Mouse (Mus musculus) gastrocnemius, adult 8-10 months (tissue): Measurements from ENCODE around the gene Acsl5. TPM values are rescaled to one million over a fixed set of nuclear protein-coding genes. Genes with fewer than 3 reads are reported as not detected.

Experiments
- DNase-seq, 2 experiments: peaks; one replicate each; pipeline ENCODE4 v3.0.0; 2022; ENCODE audit warnings: low spot score in 2 of 2
- total RNA-seq, 4 experiments: library from RNA; stranded (reverse); gene quantifications; 2 replicates each; pipeline ENCODE4 v1.2.4; 2022

The Acsl5 gene
- total RNA-seq, 4 experiments from 2014 or later, result 2.0 to 2.6 (median 2.2) TPM

DNA sequence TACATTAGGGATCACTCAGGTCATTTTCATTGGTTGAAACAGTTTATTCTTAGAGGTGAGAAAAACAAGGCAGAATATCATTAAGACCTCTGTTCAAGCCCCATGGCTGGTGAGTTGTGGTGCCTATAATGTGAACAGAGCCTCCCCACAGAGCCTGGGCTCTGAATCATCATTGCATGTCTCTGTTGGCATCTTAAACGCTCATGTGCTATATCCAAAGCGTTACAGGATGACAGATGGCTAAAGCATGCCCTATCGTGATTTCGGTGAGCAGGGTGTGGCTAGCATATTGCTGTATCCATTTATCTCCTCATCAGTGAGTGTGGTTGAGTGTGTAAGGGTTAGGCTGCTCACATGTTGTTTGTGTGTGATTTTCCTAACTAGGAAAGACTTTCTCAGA lies 75.8 kb downstream of the Acsl5 start:
- no peak for DNase-seq

DNA sequence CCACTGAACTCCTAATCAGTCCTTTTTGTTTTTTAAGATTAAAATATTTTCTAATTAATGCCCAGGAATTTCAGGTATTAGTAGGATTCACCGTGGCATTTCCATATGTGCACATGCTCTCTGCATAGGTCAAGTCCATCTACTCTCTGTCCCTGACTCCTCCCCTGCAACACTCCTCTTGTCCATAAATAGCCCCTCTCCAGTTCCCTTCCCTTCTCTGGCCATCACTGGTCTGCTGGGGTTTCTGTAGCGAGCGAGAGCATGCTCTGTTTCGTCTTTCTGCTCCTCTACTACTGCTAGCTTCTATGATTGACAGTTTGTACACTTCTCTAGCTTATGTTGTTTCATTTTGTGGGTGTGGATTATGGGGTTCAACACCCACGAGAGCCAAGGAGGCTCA lies 80.0 kb downstream of the Acsl5 start:
- no peak for DNase-seq

DNA sequence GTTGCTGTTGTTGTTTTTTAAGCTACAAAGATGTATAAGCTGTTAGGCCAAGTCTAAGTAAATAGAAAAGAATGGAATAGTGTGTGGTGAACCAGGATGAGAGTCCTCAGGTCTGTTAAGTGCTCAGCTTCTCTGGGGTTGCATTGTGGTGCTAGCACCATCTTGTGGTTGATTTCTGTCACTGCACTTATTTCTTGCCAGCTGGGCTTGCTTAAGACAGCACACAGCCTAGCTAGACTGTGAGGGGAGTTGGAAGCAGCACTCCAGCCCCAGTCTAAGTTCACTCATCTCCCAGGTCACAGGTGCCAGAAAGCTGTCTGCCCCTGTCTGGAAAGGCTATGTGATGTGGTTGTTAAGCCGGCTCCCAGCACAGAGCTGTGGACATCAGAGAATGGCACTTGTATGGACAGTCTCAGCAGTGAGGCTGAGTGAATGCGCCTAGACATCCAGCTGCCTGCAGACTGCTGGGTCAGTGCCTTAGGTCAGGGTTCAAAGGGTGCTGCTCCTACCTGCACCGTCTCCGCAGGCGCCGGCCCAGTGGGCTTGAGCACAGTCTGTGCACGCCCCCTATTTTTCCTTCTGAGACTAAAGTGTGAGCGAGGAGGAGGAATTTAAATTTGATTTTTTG lies 81.0 kb downstream of the Acsl5 start:
- peak; percentile 40 to 44 for DNase-seq

DNA sequence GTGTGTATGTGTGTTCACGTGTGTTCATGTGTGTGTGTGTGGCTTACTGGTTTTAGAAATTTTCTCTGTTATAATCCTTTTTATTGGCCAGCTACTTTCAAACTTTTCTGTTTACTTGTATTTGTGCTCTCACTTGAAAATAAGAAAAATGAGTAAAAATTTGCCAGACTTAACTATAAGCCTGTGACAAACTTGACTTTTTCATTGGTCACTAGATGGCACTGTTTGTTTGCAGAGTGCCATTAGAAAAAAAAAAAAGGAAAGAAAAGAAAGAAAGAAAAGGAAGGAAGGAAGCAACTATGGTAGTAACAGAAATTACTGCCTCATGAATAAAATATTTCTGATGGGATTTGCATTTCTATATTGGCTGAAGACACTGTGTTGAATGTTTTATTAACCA lies 84.1 kb downstream of the Acsl5 start:
- DNase-seq, result no peak

- DNase-seq, result no peak
Observed at GRCm38 (mm10) chr19:55336441-55336840, 84.7 kb downstream of the Acsl5 start.

DNA sequence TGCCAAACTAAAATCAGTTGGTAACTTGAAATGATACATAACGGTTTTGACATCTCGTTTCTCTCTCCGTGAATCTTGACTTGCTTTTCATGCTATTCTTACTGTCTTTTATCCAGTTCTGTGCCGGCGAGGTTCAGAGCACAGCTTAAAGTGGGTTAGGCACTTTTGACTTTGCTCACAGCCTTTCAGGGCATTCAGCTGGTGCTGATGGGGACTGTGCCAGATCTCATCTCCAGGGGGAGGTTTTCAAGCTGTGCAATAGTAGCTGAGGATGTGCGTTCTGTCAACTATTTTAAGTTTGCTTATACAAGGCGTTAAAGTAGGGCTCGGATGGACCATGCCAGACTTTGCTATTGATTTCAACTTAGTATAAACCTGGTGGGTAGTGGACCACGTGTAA lies 85.3 kb downstream of the Acsl5 start:
- peak in 1 of 2 experiments; percentile 13 for DNase-seq

- DNase-seq, result no peak
Observed at GRCm38 (mm10) chr19:55337664-55338063, 85.9 kb downstream of the Acsl5 start.

- DNase-seq, result no peak
Observed at GRCm38 (mm10) chr19:55340521-55340920, 88.8 kb downstream of the Acsl5 start.

- no peak for DNase-seq
Observed at GRCm38 (mm10) chr19:55341377-55341776, 89.6 kb downstream of the Acsl5 start.

DNA sequence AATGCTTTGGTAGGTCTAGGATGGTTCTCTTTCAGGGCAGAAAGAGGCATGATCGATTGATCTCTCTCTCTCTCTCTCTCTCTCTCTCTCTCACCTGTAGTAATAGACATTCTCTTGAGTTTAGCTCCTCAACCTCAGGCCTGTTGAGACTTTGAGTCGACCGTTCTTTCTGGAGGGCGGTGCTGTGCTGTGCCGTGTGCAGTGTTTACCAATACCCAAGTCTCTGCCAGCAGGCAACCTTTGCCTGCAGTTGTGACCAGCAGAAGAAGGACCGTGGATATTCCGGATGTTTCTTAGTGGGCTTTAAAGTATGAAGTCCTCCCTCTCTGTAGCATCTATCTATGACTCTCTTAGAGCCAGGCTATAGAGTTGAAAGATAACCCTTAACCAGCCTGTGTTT lies 90.7 kb downstream of the Acsl5 start:
- no peak for DNase-seq

DNA sequence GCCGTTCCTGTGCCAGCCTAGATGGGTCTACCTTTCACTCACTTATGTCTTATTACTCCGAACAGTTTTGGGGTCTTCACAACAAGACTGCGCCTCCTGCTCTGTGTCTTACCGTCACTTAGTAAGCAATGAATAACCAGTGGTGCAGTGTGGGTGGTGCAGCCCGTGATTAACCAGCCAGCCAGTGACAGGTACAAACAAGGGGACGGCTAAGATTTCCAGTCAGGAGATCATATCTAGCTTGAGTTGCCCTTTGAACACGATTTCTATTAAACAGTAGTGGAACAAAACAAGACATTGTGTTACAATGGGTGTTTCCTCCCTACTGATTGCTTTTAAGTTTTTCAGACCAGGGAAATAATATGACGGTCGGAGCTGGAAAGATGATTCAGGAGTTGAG lies 91.5 kb downstream of the Acsl5 start:
- DNase-seq, result no peak

Other genes starting within 250 kb of the Acsl5 start
- gene Gpam, start 124.7 kb upstream of the Acsl5 start, total RNA-seq, result 100 to 1,000 TPM in 1 of 4 experiments, 10 to 100 TPM in 3; 90.2 to 104 (median 98.9) TPM
- gene Tectb, start 71.2 kb upstream of the Acsl5 start, total RNA-seq, result not detected
- under 1 TPM; 0.17 to 0.34 (median 0.32) TPM for gene Gucy2g, start 10.7 kb upstream of the Acsl5 start, total RNA-seq
- 10 to 100 TPM; 18.6 to 24.3 (median 19.8) TPM for gene Zdhhc6, start 64.1 kb downstream of the Acsl5 start, total RNA-seq
- 10 to 100 TPM; 17.6 to 21.8 (median 20.6) TPM for gene Vti1a, start 64.4 kb downstream of the Acsl5 start, total RNA-seq